Mouse (Mus musculus): ENCODE measurements at regions not wholly inside any gene's neighbourhood (a gene's known extent, or its start where the extent isn't known, plus 50 kb on each side); places are given as distances from the start of the nearest gene placed in this dataset.

- TF ChIP-seq GABPA (IDR thresholded peaks at IDR 0.05; ENCODE audit: insufficient replicate concordance, low read depth, low read length) (no peak), ZKSCAN1 (IDR thresholded peaks at IDR 0.05; ENCODE audit: borderline replicate concordance, low read depth, low read length) (no peak), POLR2A (IDR thresholded peaks at IDR 0.05; ENCODE audit: low read depth, low read length) (no peak), ZC3H11A (IDR thresholded peaks at IDR 0.05; ENCODE audit: low read depth, low read length) (no peak), CTCF (conservative IDR thresholded peaks at IDR 0.05 in 1 of 2, IDR thresholded peaks at IDR 0.05 in 1 of 2; ENCODE audit: low read depth in 2 of 2, low read length in 2 of 2) (no peak), HCFC1 (IDR thresholded peaks at IDR 0.05; ENCODE audit: low read depth, low read length) (no peak), MAX (IDR thresholded peaks at IDR 0.05; ENCODE audit: low read length) (no peak)
Observed at GRCm38 (mm10) chr3:35221183-35221582, 532.7 kb upstream of the Atp11b start.

Measured in CH12.LX (cell line).